Mouse (Mus musculus) intestine, embryonic 16.5 days (tissue): Measurements from ENCODE around the gene Gpr150. TPM values are rescaled to one million over a fixed set of nuclear protein-coding genes. Genes with fewer than 3 reads are reported as not detected.
A peak's percentile ranks its signal among the peaks of the same experiment; 100 is the strongest.

Source experiments
- ATAC-seq: fragments of 200-750 bp; cut with Nextera tagmentation; 2 replicates; pipeline ENCODE4 v1.8.0; 2017; ENCODE audit warnings: moderate TSS enrichment, moderate library complexity
- H3K27ac ChIP-seq: fragments of 300-500 bp; sonication (generic); 2 replicates; pipeline ENCODE4 v1.5.1; 2014; ENCODE audit warnings: mild to moderate bottlenecking, low read length
- H3K27me3 ChIP-seq: fragments of 300-500 bp; sonication (generic); replicated peaks from 2 replicates; pipeline ENCODE4 v1.6.1; 2014; ENCODE audit warnings: low read length, control low read depth, mixed read lengths; ENCODE audit not compliant: control insufficient read depth, insufficient read depth
- H3K36me3 ChIP-seq: fragments of 300-500 bp; sonication (generic); 2 replicates; pipeline ENCODE4 v1.6.1; 2014; ENCODE audit warnings: low read length, control low read depth; ENCODE audit not compliant: control insufficient read depth, insufficient read depth
- H3K4me1 ChIP-seq: fragments of 300-500 bp; sonication (generic); 2 replicates; pipeline ENCODE4 v1.6.1; 2014; ENCODE audit warnings: low read length, control low read depth, mixed read lengths; ENCODE audit not compliant: control insufficient read depth, insufficient read depth
- H3K4me2 ChIP-seq: fragments of 300-500 bp; sonication (generic); 2 replicates; pipeline ENCODE4 v1.6.1; 2014; ENCODE audit warnings: low read depth, low read length, control low read depth
- H3K4me3 ChIP-seq: fragments of 300-500 bp; sonication (generic); 2 replicates; pipeline ENCODE4 v1.5.1; 2014; ENCODE audit warnings: mild to moderate bottlenecking, low read length
- H3K9ac ChIP-seq: fragments of 300-500 bp; sonication (generic); 2 replicates; pipeline ENCODE4 v1.6.1; 2014; ENCODE audit warnings: low read depth, low read length
- H3K9me3 ChIP-seq: fragments of 300-500 bp; sonication (generic); 2 replicates; pipeline ENCODE4 v1.6.1; 2016; ENCODE audit warnings: low read length, control low read depth; ENCODE audit not compliant: control insufficient read depth
- WGBS: fragments of 180-500 bp; shearing (Covaris S2); extraction: QIAGEN DNeasy Blood & Tissue Kit; methylation state at CpG from one replicate; pipeline ENCODE4 v1.1.7; 2014; 5-methylcytosine and 5-hydroxymethylcytosine counted together
- polyA plus RNA-seq: library from polyadenylated mRNA; unstranded; fragments of >200 nt; fragmentation: Nextera tagmentation; extraction: Ambion mirVana; gene quantifications from 2 replicates; pipeline ENCODE4 v1.2.1, GENCODE M21; 2015

Gene Gpr150
- 0.26 and 0.28 TPM in 2 replicates for polyA plus RNA-seq

GRCm38 (mm10) chr13:76056896-76057266, at the start of gene Gpr150:
TSS of gene Gpr150 (minus strand) at chr13:76056996.
- Histone ChIP-seq H3K27me3 (peaks cover 32% of the 10 kb centered on the region), H3K9me3 (no peaks in the 10 kb centered on the region), H3K4me3 (peak within 1 kb of the TSS; percentile 54), H3K36me3 (no peaks in the 10 kb centered on the region), H3K9ac (peak within 1 kb of the TSS; percentile 44), H3K27ac (no peak within 1 kb of the TSS), H3K4me1 (peaks cover 11% of the 10 kb centered on the region), H3K4me2 (peak within 1 kb of the TSS; percentile 98)
- no peak for ATAC-seq
- WGBS, result 13% methylated on average over 10 of the region's 10 CpGs

- Histone ChIP-seq H3K27ac (no peak overlapping the region), H3K36me3 (no peaks in the 10 kb centered on the region), H3K9me3 (no peaks in the 10 kb centered on the region), H3K9ac (no peak overlapping the region), H3K4me1 (peaks cover 3% of the 10 kb centered on the region), H3K4me2 (no peak overlapping the region), H3K4me3 (no peak overlapping the region), H3K27me3 (no peaks in the 10 kb centered on the region)
- ATAC-seq, result no peak
- 87% methylated on average over 2 of the region's 2 CpGs for WGBS
Observed at GRCm38 (mm10) chr13:76101989-76102388, 45.2 kb upstream of the Gpr150 start.

- H3K4me1 ChIP-seq, result peaks cover 3% of the 10 kb centered on the region
- no peaks in the 10 kb centered on the region for H3K27me3 ChIP-seq
- peak within 1 kb of the TSS; percentile 76 for H3K9ac ChIP-seq
- H3K4me2 ChIP-seq, result peak within 1 kb of the TSS; percentile 62
- no peaks in the 10 kb centered on the region for H3K36me3 ChIP-seq
- ATAC-seq, result peak; percentile 98
- H3K9me3 ChIP-seq, result no peaks in the 10 kb centered on the region
- H3K4me3 ChIP-seq, result peak within 1 kb of the TSS; percentile 62
- peak within 1 kb of the TSS; percentile 65 for H3K27ac ChIP-seq
- WGBS, result under 1% methylated on average over 34 of the region's 34 CpGs
Observed at GRCm38 (mm10) chr13:76098493-76099303, 41.9 kb upstream of the Gpr150 start, which contains the start of the genes Arsk and Ttc37. TSS of gene Arsk (minus strand) at chr13:76098660. TSS of gene Ttc37 (plus strand) at chr13:76098734.

- Histone ChIP-seq H3K27ac (peak overlapping the region; percentile 65), H3K27me3 (no peaks in the 10 kb centered on the region), H3K4me3 (peak overlapping the region; percentile 62), H3K9me3 (no peaks in the 10 kb centered on the region), H3K36me3 (no peaks in the 10 kb centered on the region), H3K4me1 (peaks cover 3% of the 10 kb centered on the region), H3K4me2 (peak overlapping the region; percentile 52), H3K9ac (peak overlapping the region; percentile 76)
- peak; percentile 93 for ATAC-seq
- 2% methylated on average over 16 of the region's 16 CpGs for WGBS
Observed at GRCm38 (mm10) chr13:76098116-76098492, 41.3 kb upstream of the Gpr150 start.

- no peak overlapping the region for H3K4me3 ChIP-seq
- 74% methylated on average over 1 of the region's 1 CpGs for WGBS
- H3K4me2 ChIP-seq, result no peak overlapping the region
- no peak overlapping the region for H3K9ac ChIP-seq
- no peaks in the 10 kb centered on the region for H3K27me3 ChIP-seq
- H3K9me3 ChIP-seq, result no peaks in the 10 kb centered on the region
- no peaks in the 10 kb centered on the region for H3K4me1 ChIP-seq
- ATAC-seq, result no peak
- no peaks in the 10 kb centered on the region for H3K36me3 ChIP-seq
- H3K27ac ChIP-seq, result no peak overlapping the region
Observed at GRCm38 (mm10) chr13:76074323-76074722, 17.5 kb upstream of the Gpr150 start.

GRCm38 (mm10) chr13:76064363-76064945, 7.7 kb upstream of the Gpr150 start:
- Histone ChIP-seq H3K9ac (no peak overlapping the region), H3K27ac (no peak overlapping the region), H3K4me1 (no peaks in the 10 kb centered on the region), H3K27me3 (no peaks in the 10 kb centered on the region), H3K36me3 (no peaks in the 10 kb centered on the region), H3K4me3 (no peak overlapping the region), H3K4me2 (no peak overlapping the region), H3K9me3 (no peaks in the 10 kb centered on the region)
- ATAC-seq, result no peak
- 83% methylated on average over 13 of the region's 13 CpGs for WGBS

GRCm38 (mm10) chr13:76063548-76063947, 6.8 kb upstream of the Gpr150 start:
- Histone ChIP-seq H3K9ac (no peak overlapping the region), H3K4me3 (no peak overlapping the region), H3K27ac (no peak overlapping the region), H3K36me3 (no peaks in the 10 kb centered on the region), H3K27me3 (no peaks in the 10 kb centered on the region), H3K4me1 (no peaks in the 10 kb centered on the region), H3K9me3 (no peaks in the 10 kb centered on the region), H3K4me2 (no peak overlapping the region)
- WGBS, result 94% methylated on average over 4 of the region's 4 CpGs
- no peak for ATAC-seq

GRCm38 (mm10) chr13:76062569-76062968, 5.8 kb upstream of the Gpr150 start:
- Histone ChIP-seq H3K4me2 (no peak overlapping the region), H3K9me3 (no peaks in the 10 kb centered on the region), H3K4me3 (no peak overlapping the region), H3K27me3 (0 out of 2 replicates have a peak, but pooled peaks cover 3% of the 10 kb centered on the region), H3K4me1 (no peaks in the 10 kb centered on the region), H3K27ac (no peak overlapping the region), H3K9ac (no peak overlapping the region), H3K36me3 (no peaks in the 10 kb centered on the region)
- ATAC-seq, result no peak
- WGBS, result 95% methylated on average over 3 of the region's 3 CpGs

GRCm38 (mm10) chr13:76062126-76062525, 5.3 kb upstream of the Gpr150 start:
- no peaks in the 10 kb centered on the region for H3K9me3 ChIP-seq
- 88% methylated on average over 3 of the region's 3 CpGs for WGBS
- H3K4me2 ChIP-seq, result no peak overlapping the region
- H3K36me3 ChIP-seq, result no peaks in the 10 kb centered on the region
- no peak overlapping the region for H3K27ac ChIP-seq
- no peak overlapping the region for H3K9ac ChIP-seq
- no peak for ATAC-seq
- no peak overlapping the region for H3K4me3 ChIP-seq
- H3K4me1 ChIP-seq, result no peaks in the 10 kb centered on the region
- H3K27me3 ChIP-seq, result 0 out of 2 replicates have a peak, but pooled peaks cover 6% of the 10 kb centered on the region
